ENCODE assay signal across 10 mouse cellular contexts in genomic region chr9:58150733-58151361, GRCm38 (mm10). TPM values are rescaled to one million over a fixed set of nuclear protein-coding genes. Genes with fewer than 3 reads are reported as not detected.
DNase-seq lines count a peak whose midpoint lies in the region; ATAC-seq and TF ChIP-seq lines count a peak whose summit lies in the region.
"Had no signal": no experiment of that assay in that cellular context is flagged by ENCODE, and none has a peak within 500 bp of the region (broad histone marks: within the 10 kb centered on the region; RNA-seq: fewer than 3 reads in every experiment).

No protein-coding gene starts in this region.

- ATAC-seq in CD4-positive, CD25-positive, alpha-beta regulatory T cell, adult 4 months: no peak
- ATAC-seq in kidney, embryonic 14.5 days (ENCODE audit: low FRiP score, low TSS enrichment): no peak
- no peak for ATAC-seq in midbrain, embryonic 16.5 days

- no peak overlapping the region for H3K4me2 ChIP-seq in kidney, embryonic 14.5 days (replicated peaks; ENCODE audit: low read depth, low read length)
- no peak overlapping the region for H3K4me2 ChIP-seq in midbrain, embryonic 16.5 days (ENCODE audit: low read length)
- H3K4me2 ChIP-seq: midbrain, embryonic 12.5 days had no signal

- no peak overlapping the region for H3K27ac ChIP-seq in kidney, adult 2 months (ENCODE audit: insufficient read depth, low read depth, low read length)
- H3K27ac ChIP-seq in kidney, embryonic 14.5 days (ENCODE audit: low read depth, low read length): no peak overlapping the region
- no peak overlapping the region for H3K27ac ChIP-seq in spleen, adult 2 months (ENCODE audit: insufficient read depth, low read length)
- H3K27ac ChIP-seq in midbrain, embryonic 16.5 days (ENCODE audit: low read length): no peak overlapping the region
- H3K27ac ChIP-seq: midbrain, embryonic 12.5 days had no signal

- H3K36me3 ChIP-seq in kidney, adult 2 months (ENCODE audit: control insufficient read depth, insufficient read depth, low read length): no peaks in the 10 kb centered on the region
- H3K36me3 ChIP-seq in kidney, embryonic 14.5 days (ENCODE audit: control insufficient read depth, insufficient read depth, low read length): peaks cover 38% of the 10 kb centered on the region
- no peaks in the 10 kb centered on the region for H3K36me3 ChIP-seq in spleen, adult 2 months (ENCODE audit: control insufficient read depth, insufficient read depth, low read length)
- no peaks in the 10 kb centered on the region for H3K36me3 ChIP-seq in midbrain, embryonic 16.5 days (ENCODE audit: control insufficient read depth, insufficient read depth, low read length)
- H3K36me3 ChIP-seq: midbrain, embryonic 12.5 days had no signal

- WGBS in kidney, adult 2 months: 88% methylated on average over 4 of the region's 4 CpGs
- WGBS in kidney, embryonic 14.5 days: 82% methylated on average over 4 of the region's 4 CpGs
- WGBS in spleen, adult 2 months: 70% methylated on average over 4 of the region's 4 CpGs
- WGBS in midbrain, embryonic 16.5 days: 72% methylated on average over 4 of the region's 4 CpGs

- H3K4me3 ChIP-seq in kidney, adult 2 months (ENCODE audit: insufficient read depth, low read depth, low read length): no peak overlapping the region
- H3K4me3 ChIP-seq in kidney, embryonic 14.5 days (ENCODE audit: low read length): no peak overlapping the region
- no peak overlapping the region for H3K4me3 ChIP-seq in spleen, adult 2 months (ENCODE audit: extremely low read depth, insufficient read depth, insufficient read length)
- H3K4me3 ChIP-seq in midbrain, embryonic 16.5 days (ENCODE audit: low read depth, low read length): no peak overlapping the region
- H3K4me3 ChIP-seq: midbrain, embryonic 12.5 days had no signal

- no peak for TF ChIP-seq POLR2A in kidney, adult 2 months (IDR thresholded peaks at IDR 0.05; ENCODE audit: low read depth, low read length)
- no peak for TF ChIP-seq POLR2A in spleen, adult 2 months (IDR thresholded peaks at IDR 0.05; ENCODE audit: low read depth, low read length)

- no peaks in the 10 kb centered on the region for H3K9me3 ChIP-seq in kidney, embryonic 14.5 days (ENCODE audit: control insufficient read depth, low read length)
- H3K9me3 ChIP-seq in midbrain, embryonic 16.5 days (replicated peaks; ENCODE audit: control insufficient read depth, low read length, poor library complexity, severe bottlenecking): no peaks in the 10 kb centered on the region
- H3K9me3 ChIP-seq: midbrain, embryonic 12.5 days had no signal

- H3K9ac ChIP-seq in kidney, embryonic 14.5 days (ENCODE audit: low read depth, low read length): no peak overlapping the region
- no peak overlapping the region for H3K9ac ChIP-seq in midbrain, embryonic 16.5 days (ENCODE audit: low read depth, low read length)
- H3K9ac ChIP-seq: midbrain, embryonic 12.5 days had no signal

- H3K27me3 ChIP-seq in kidney, adult 2 months (replicated peaks; ENCODE audit: control insufficient read depth, insufficient read depth, low read length): no peaks in the 10 kb centered on the region
- H3K27me3 ChIP-seq in kidney, embryonic 14.5 days (ENCODE audit: control insufficient read depth, insufficient read depth, low read length): no peaks in the 10 kb centered on the region
- H3K27me3 ChIP-seq in spleen, adult 2 months (ENCODE audit: control insufficient read depth, insufficient read depth, low read length): no peaks in the 10 kb centered on the region
- no peaks in the 10 kb centered on the region for H3K27me3 ChIP-seq in midbrain, embryonic 16.5 days (ENCODE audit: control insufficient read depth, insufficient read depth, low read depth, low read length)

- peak; percentile 55 for TF ChIP-seq CTCF in kidney, adult 2 months (conservative IDR thresholded peaks at IDR 0.05; ENCODE audit: insufficient read depth, insufficient read length, low read depth, low read length)
- 0 out of 2 replicates have a peak, but pooled peaks have one; percentile 2 for TF ChIP-seq CTCF in spleen, adult 2 months (IDR thresholded peaks at IDR 0.05; ENCODE audit: extremely low read depth, insufficient read depth, insufficient read length, insufficient replicate concordance)

- peak; percentile 58 for DNase-seq in CD4-positive, CD25-positive, alpha-beta regulatory T cell, adult 2 months (ENCODE audit: low read depth, low spot score)
- peak; percentile 20 for DNase-seq in kidney, adult 2 months
- no peak for DNase-seq in spleen, adult 2 months (ENCODE audit: low read depth in 1 of 2, low spot score in 2 of 2)
- no peak for DNase-seq in spleen, postnatal 4 days (ENCODE audit: low spot score in 2 of 2)
- DNase-seq in thymus, postnatal 36 days: peak; percentile 35 to 40

- H3K4me1 ChIP-seq in kidney, adult 2 months (ENCODE audit: control insufficient read depth, insufficient read depth, low read length): no peaks in the 10 kb centered on the region
- peaks cover 10% of the 10 kb centered on the region; the same call in 1 of the 2 replicates for H3K4me1 ChIP-seq in kidney, embryonic 14.5 days (ENCODE audit: control insufficient read depth, insufficient read depth, low read length)
- no peaks in the 10 kb centered on the region for H3K4me1 ChIP-seq in spleen, adult 2 months (ENCODE audit: control insufficient read depth, insufficient read depth, insufficient read length)
- no peaks in the 10 kb centered on the region; the same call in 1 of the 2 replicates for H3K4me1 ChIP-seq in midbrain, embryonic 16.5 days (ENCODE audit: control insufficient read depth, insufficient read depth, low read length)

RNA-seq across cellular contexts. Expression of gene Ccdc33, which starts 32.2 kb away (rescaled TPM):
- not detected for polyA plus RNA-seq in CD4-positive, CD25-positive, alpha-beta regulatory T cell, adult 4 months (2017; shearing (Covaris generic))
- 0.18 TPM in 1 of 2 replicates, not detected in the other for polyA plus RNA-seq in kidney, adult 2 months (2012; rRNA removed)
- polyA plus RNA-seq in kidney, embryonic 14.5 days (2014; fragmentation: Nextera tagmentation; extraction: Ambion mirVana): 0.09 and 0.57 TPM in 2 replicates
- 0.06 and 0.09 TPM in 2 replicates for polyA plus RNA-seq in spleen, adult 2 months (2012; rRNA removed)
- polyA plus RNA-seq in midbrain, embryonic 16.5 days (2015; fragmentation: Nextera tagmentation; extraction: Ambion mirVana): 0.31 and 0.90 TPM in 2 replicates
- polyA plus RNA-seq: liver, embryonic 16.5 days had no signal

RNA-seq across cellular contexts. Expression of gene Islr, which starts 53.3 kb away (rescaled TPM):
- 1 to 10 TPM in 1 of 2 experiments, under 1 TPM in 1; 0.77 to 1.2 TPM for polyA plus RNA-seq in CD4-positive, CD25-positive, alpha-beta regulatory T cell, adult 4 months (2017; shearing (Covaris generic))
- polyA plus RNA-seq in kidney, adult 2 months (2012; rRNA removed): 32.0 and 41.7 TPM in 2 replicates
- polyA plus RNA-seq in kidney, embryonic 14.5 days (2014; fragmentation: Nextera tagmentation; extraction: Ambion mirVana): 47.4 and 48.6 TPM in 2 replicates
- 21.9 and 27.7 TPM in 2 replicates for polyA plus RNA-seq in spleen, adult 2 months (2012; rRNA removed)
- 24.4 and 26.2 TPM in 2 replicates for polyA plus RNA-seq in midbrain, embryonic 16.5 days (2015; fragmentation: Nextera tagmentation; extraction: Ambion mirVana)

RNA-seq across cellular contexts. Expression of gene Islr2, which starts 53.3 kb away (rescaled TPM):
- polyA plus RNA-seq in CD4-positive, CD25-positive, alpha-beta regulatory T cell, adult 4 months (2017; shearing (Covaris generic)): not detected
- 0.75 and 1.7 TPM in 2 replicates for polyA plus RNA-seq in kidney, adult 2 months (2012; rRNA removed)
- polyA plus RNA-seq in kidney, embryonic 14.5 days (2014; fragmentation: Nextera tagmentation; extraction: Ambion mirVana): 0.12 and 0.23 TPM in 2 replicates
- polyA plus RNA-seq in spleen, adult 2 months (2012; rRNA removed): 0.28 and 0.67 TPM in 2 replicates
- 38.0 and 42.3 TPM in 2 replicates for polyA plus RNA-seq in midbrain, embryonic 16.5 days (2015; fragmentation: Nextera tagmentation; extraction: Ambion mirVana)
- polyA plus RNA-seq: liver, embryonic 16.5 days had no signal

Comparison
In these comparisons a context has a peak if more than half of its experiments do, and no peak if none do; other contexts are left out.
1. DNase-seq: peak in CD4-positive, CD25-positive, alpha-beta regulatory T cell, adult 2 months (single experiment), kidney, adult 2 months (single experiment) and thymus, postnatal 36 days (2 of 2); none in spleen, adult 2 months (0 of 2) and spleen, postnatal 4 days (0 of 2).
2. RNA of gene Islr, which starts 53.3 kb away (polyA plus RNA-seq): 47.4 to 48.6 TPM in kidney, embryonic 14.5 days, 32.0 to 41.7 TPM in kidney, adult 2 months, 24.4 to 26.2 TPM in midbrain, embryonic 16.5 days and 21.9 to 27.7 TPM in spleen, adult 2 months; 0.77 to 1.2 TPM in CD4-positive, CD25-positive, alpha-beta regulatory T cell, adult 4 months; every median in the first group is over 10 times any median in the second.
3. RNA of gene Islr2, which starts 53.3 kb away (polyA plus RNA-seq): 38.0 to 42.3 TPM in midbrain, embryonic 16.5 days; 0.75 to 1.7 TPM in kidney, adult 2 months, 0.28 to 0.67 TPM in spleen, adult 2 months, 0.12 to 0.23 TPM in kidney, embryonic 14.5 days and not detected in CD4-positive, CD25-positive, alpha-beta regulatory T cell, adult 4 months; every median in the first group is over 10 times any median in the second.